25 mouse cellular contexts compared by ENCODE assay signal in the genomic region with DNA sequence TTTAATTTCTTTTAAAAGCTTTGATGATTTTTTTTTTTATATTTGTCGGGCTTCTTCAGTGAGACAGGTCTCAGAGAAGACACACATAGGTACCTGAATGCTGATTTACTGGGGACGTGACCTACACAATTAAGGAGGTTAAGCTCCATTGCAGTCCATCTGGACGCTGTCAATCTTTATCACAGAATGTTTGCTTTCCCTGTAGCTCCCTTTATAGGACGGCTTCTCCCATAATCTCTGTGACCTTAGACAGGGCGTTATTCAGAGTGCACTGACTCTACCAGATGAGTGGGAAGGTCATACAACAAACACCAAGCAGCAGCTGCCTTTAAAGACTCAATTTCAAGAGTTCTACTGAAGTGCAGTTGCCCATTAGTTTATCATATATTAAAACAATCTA.
DNase-seq lines count a peak whose midpoint lies in the region; ATAC-seq lines count a peak whose summit lies in the region.
"Had no signal": no experiment of that assay in that cellular context is flagged by ENCODE, and none has a peak within 500 bp of the region (broad histone marks: within the 10 kb centered on the region; RNA-seq: fewer than 3 reads in every experiment).

No protein-coding gene starts in this region.

- no peaks in the 10 kb centered on the region for H3K27me3 ChIP-seq in midbrain, embryonic 11.5 days (ENCODE audit: control insufficient read depth, insufficient read depth, low read length)
- no peaks in the 10 kb centered on the region for H3K27me3 ChIP-seq in midbrain, embryonic 16.5 days (ENCODE audit: control insufficient read depth, insufficient read depth, low read depth, low read length)
- H3K27me3 ChIP-seq: CH12.LX; embryonic facial prominence, embryonic 12.5 days; forebrain, embryonic 13.5 days; forebrain, embryonic 15.5 days; Patski had no signal

- DNase-seq in midbrain, embryonic 11.5 days (ENCODE audit: low spot score, missing footprints) = no peak
- DNase-seq in embryo, embryonic 11 days = peak; percentile 15
- peak; percentile 35 for DNase-seq in mesoderm, embryonic 11.5 days (ENCODE audit: low read depth, low spot score)
- no peak for DNase-seq in urinary bladder, postnatal 14 days (ENCODE audit: low spot score)
- no peak for DNase-seq in layer of hippocampus, adult 8-10 months (ENCODE audit: low spot score in 2 of 2)
- DNase-seq: adrenal gland, adult 8-10 months; adrenal gland, postnatal 14 days; adrenal gland, postnatal 36 days; B cell, adult 2 months; cerebellum, adult 11-12 months; cerebellum, adult 2 months; cerebellum, adult 9-10 months; cerebellum, postnatal 10 days; cerebellum, postnatal 25 days; forebrain, postnatal 0 days had no signal

- no peaks in the 10 kb centered on the region for H3K4me1 ChIP-seq in midbrain, embryonic 11.5 days (ENCODE audit: control insufficient read depth, insufficient read depth, low read length)
- no peaks in the 10 kb centered on the region for H3K4me1 ChIP-seq in midbrain, embryonic 16.5 days (ENCODE audit: control insufficient read depth, insufficient read depth, low read length)
- H3K4me1 ChIP-seq: embryonic facial prominence, embryonic 12.5 days had no signal

- 41% methylated on average over 5 of the region's 5 CpGs for WGBS in midbrain, embryonic 11.5 days
- WGBS in midbrain, embryonic 16.5 days = 51% methylated on average over 5 of the region's 5 CpGs

- no peaks in the 10 kb centered on the region for H3K36me3 ChIP-seq in midbrain, embryonic 11.5 days (ENCODE audit: control insufficient read depth, insufficient read depth, low read length)
- no peaks in the 10 kb centered on the region for H3K36me3 ChIP-seq in midbrain, embryonic 16.5 days (ENCODE audit: control insufficient read depth, insufficient read depth, low read length)
- H3K36me3 ChIP-seq: embryonic facial prominence, embryonic 10.5 days; embryonic facial prominence, embryonic 12.5 days; forebrain, embryonic 15.5 days; G1E had no signal

- H3K9ac ChIP-seq in midbrain, embryonic 11.5 days (ENCODE audit: low read length) = no peak overlapping the region
- H3K9ac ChIP-seq in midbrain, embryonic 16.5 days (ENCODE audit: low read depth, low read length) = no peak overlapping the region
- H3K9ac ChIP-seq: embryonic facial prominence, embryonic 12.5 days; forebrain, embryonic 13.5 days; forebrain, embryonic 15.5 days; forebrain, postnatal 0 days had no signal

- no peak overlapping the region for H3K27ac ChIP-seq in midbrain, embryonic 11.5 days (ENCODE audit: low read depth, low read length)
- no peak overlapping the region for H3K27ac ChIP-seq in midbrain, embryonic 16.5 days (ENCODE audit: low read length)
- H3K27ac ChIP-seq: embryonic facial prominence, embryonic 10.5 days; embryonic facial prominence, embryonic 12.5 days; forebrain, embryonic 13.5 days; forebrain, embryonic 15.5 days had no signal

- no peak overlapping the region for H3K4me3 ChIP-seq in midbrain, embryonic 11.5 days (ENCODE audit: low read depth, low read length)
- H3K4me3 ChIP-seq in midbrain, embryonic 16.5 days (ENCODE audit: low read depth, low read length) = no peak overlapping the region
- H3K4me3 ChIP-seq: embryonic facial prominence, embryonic 10.5 days; embryonic facial prominence, embryonic 12.5 days; forebrain, embryonic 13.5 days; forebrain, embryonic 15.5 days had no signal

- no peak overlapping the region for H3K4me2 ChIP-seq in midbrain, embryonic 11.5 days
- H3K4me2 ChIP-seq in midbrain, embryonic 16.5 days (ENCODE audit: low read length) = no peak overlapping the region
- H3K4me2 ChIP-seq: embryonic facial prominence, embryonic 12.5 days; forebrain, embryonic 13.5 days; forebrain, embryonic 15.5 days had no signal

- no peaks in the 10 kb centered on the region for H3K9me3 ChIP-seq in midbrain, embryonic 11.5 days (ENCODE audit: control insufficient read depth, low read length)
- no peaks in the 10 kb centered on the region for H3K9me3 ChIP-seq in midbrain, embryonic 16.5 days (replicated peaks; ENCODE audit: control insufficient read depth, low read length, poor library complexity, severe bottlenecking)
- H3K9me3 ChIP-seq: embryonic facial prominence, embryonic 10.5 days; embryonic facial prominence, embryonic 12.5 days; forebrain, embryonic 13.5 days; forebrain, embryonic 15.5 days; G1E had no signal

- ATAC-seq in midbrain, embryonic 11.5 days (ENCODE audit: low FRiP score) = peak; percentile 73; the same call in 1 of the 2 replicates
- no peak for ATAC-seq in midbrain, embryonic 16.5 days
- ATAC-seq: activated CD4-positive, CD25-positive, alpha-beta regulatory T cell, adult 4 months; CD4-positive, CD25-positive, alpha-beta regulatory T cell, adult 4 months; forebrain, embryonic 13.5 days; forebrain, embryonic 15.5 days; forebrain, postnatal 0 days; Patski had no signal

Comparison
In these comparisons a context has a peak if more than half of its experiments do, and no peak if none do; other contexts are left out.
1. DNase-seq: peak in embryo, embryonic 11 days (single experiment) and mesoderm, embryonic 11.5 days (single experiment); none in midbrain, embryonic 11.5 days (single experiment), urinary bladder, postnatal 14 days (single experiment) and layer of hippocampus, adult 8-10 months (0 of 2).